Mouse (Mus musculus) fat pad, adult 2 months (tissue): ENCODE results near the gene Oxsr1.
"Not testable (repeated sequence)": the region's sequence is repeated elsewhere in the genome, so short reads cannot be mapped to it uniquely, and the experiment has no call there.

Experiments used
- DNase-seq: peaks from one replicate; pipeline ENCODE4 v3.0.0-alpha.2; 2011; ENCODE audit warnings: low read depth, low spot score; ENCODE audit errors: extremely low read depth

The Oxsr1 gene

DNA sequence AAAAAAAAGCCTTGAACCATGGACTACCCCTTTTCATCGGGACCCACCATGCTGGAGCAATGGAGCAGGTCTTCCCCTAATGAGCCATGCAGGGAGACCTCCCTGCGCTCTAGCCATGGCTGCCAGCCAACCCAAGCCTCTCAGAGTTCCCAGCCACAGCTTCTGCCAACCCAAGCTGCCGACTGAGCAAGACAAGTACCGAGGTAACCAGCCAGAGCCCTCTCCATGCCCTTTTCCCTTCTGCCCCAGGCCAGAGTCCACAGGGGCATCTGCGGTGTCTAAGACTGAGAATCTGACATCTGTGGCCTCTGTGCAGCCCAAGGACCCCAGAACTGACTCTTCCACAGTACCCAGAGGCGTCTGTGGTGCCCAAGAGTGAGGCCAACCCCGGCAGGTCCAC, 45.9 kb downstream of the Oxsr1 start:
- DNase-seq, result no peak

DNA sequence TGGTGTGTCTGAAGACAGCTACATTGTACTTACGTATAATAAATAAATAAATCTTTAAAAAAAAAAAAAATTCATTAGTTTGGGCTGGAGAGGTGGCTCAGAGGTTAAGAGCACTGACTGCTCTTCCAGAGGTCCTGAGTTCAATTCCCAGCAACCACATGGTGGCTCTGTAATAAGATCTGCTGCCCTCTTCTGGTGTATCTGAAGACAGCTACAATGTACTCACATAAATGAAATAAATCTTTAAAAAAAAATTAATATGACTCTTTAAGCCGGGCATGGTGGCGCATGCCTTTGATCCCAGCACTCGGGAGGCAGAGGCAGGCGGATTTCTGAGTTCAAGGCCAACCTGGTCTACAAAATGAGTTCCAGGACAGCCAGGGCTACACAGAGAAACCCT, 47.4 kb downstream of the Oxsr1 start:
- DNase-seq, result not testable (repeated sequence)

GRCm38 (mm10) chr9:119271496-119271895, 50.7 kb downstream of the Oxsr1 start:
- DNase-seq, result no peak

- no peak for DNase-seq
Observed at GRCm38 (mm10) chr9:119268588-119269145, 53.6 kb downstream of the Oxsr1 start.

DNA sequence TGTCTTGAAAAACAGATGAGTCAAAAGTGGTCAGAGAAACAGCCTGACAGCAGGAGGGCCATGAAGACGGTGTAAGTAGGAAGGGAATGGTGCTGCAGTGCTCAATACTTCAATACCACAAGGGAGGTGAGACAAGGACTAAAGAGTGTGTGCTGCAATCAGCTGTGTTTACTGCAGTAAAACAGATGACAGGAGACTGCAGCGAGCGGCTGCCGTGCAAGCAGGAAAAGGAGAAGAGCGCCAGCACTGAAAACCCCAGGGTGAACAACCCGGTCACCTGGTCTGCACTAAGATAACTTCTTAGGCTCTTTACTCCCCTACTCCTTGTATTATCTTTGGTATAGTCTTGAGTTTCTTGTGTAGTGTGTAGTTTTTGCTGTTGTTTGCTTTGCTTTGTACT, 54.1 kb downstream of the Oxsr1 start:
- no peak for DNase-seq

DNA sequence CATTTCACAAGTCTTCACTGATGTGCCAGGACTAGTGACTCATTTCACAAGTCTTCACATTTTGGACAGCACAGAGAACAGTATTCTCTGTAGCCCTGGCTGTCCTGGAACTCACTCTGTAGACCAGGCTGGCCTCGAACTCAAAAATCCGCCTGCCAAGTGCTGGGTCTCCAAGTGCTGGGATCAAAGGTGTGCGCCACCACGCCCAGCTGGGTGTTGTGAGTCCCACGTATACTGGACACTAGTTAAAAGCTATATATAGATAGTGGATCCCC, 56.2 kb downstream of the Oxsr1 start:
- not testable (repeated sequence) for DNase-seq

GRCm38 (mm10) chr9:119265373-119266120, 56.7 kb downstream of the Oxsr1 start:
- peak; percentile 10 for DNase-seq

- DNase-seq, result no peak
Observed at GRCm38 (mm10) chr9:119263067-119263466, 59.2 kb downstream of the Oxsr1 start.

GRCm38 (mm10) chr9:119260825-119261224, 61.4 kb downstream of the Oxsr1 start:
- DNase-seq, result no peak

- DNase-seq, result no peak
Observed at GRCm38 (mm10) chr9:119258785-119259184, 63.4 kb downstream of the Oxsr1 start.

DNA sequence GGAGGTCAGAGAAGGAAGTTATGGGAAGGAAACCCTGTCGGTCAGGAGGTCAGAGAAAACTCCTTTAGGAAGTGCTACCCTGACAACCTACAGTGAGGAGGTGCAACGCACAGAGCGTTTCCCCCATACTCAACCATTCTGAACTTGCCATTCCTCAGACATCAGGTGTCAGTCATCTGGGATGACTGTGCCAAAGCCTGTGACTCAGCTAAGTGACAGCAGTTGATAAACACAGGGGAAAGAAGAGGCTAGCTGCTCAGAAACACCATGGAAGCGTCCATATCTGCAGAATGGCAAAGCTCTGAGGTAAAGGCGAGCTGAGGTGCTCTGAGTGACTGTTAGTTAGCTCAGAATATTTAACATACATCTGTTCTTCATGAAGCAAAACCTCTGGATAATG, 64.1 kb downstream of the Oxsr1 start:
- DNase-seq, result no peak

- DNase-seq, result no peak
Observed at GRCm38 (mm10) chr9:119256161-119256560, 66.1 kb downstream of the Oxsr1 start.

DNA sequence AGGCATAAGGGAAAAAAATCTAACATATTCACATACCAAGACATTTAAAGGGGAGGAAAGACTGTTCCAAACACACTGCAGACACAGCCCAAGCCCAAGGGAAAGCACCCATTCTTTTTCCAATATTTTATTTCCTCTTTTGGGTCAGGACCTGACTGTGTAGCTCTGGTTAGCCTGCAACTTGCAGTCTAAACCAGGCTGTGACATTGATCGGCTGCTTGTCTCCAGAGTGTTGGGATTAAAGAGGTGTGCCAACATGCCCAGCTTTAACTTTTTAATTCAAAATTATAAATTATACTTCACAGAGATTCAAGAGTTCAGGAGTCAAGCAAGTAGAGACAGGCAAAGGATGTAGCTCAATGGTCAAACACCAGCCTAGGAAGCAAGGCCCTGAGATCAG, 67.1 kb downstream of the Oxsr1 start:
- DNase-seq, result no peak

DNA sequence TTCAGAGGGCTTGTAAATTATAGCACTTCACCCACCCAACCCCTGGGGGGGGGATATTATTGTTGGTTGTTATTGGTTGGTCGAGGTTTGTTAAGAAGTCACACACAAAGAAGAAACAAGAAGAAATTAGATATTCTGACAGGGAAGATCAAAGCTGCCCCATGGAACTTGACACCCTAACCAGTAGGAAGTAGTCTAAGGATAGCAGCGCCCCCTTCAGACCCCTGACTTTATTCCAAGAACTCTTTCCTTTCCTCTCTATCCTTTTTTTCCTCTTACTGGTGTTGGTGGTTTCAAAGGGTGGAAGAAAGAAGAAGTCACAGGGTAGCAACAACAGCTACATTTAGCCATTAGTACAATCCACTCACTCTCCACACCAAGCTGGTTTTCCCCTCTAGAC, 68.0 kb downstream of the Oxsr1 start:
- no peak for DNase-seq

- no peak for DNase-seq
Observed at GRCm38 (mm10) chr9:119247996-119248395, 74.2 kb downstream of the Oxsr1 start.

DNA sequence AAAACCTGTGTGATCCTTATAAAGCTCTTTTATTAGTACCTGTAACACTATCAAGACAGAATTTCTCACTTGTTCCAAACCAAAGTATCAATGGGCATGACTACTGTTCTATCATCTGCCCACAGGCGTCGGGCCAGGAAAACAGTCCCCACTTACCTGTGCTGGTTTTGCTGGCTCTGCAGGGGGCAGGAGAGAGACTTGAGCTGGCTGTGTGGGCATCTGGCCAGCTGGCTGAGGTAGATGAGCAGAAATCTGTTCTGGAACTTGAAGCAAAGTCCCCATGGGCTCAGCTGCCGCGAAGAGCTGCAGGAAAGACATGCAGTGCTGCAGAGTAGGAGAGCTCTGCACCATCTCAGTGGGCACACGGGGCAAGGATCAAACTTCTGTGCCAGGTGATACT, 75.4 kb downstream of the Oxsr1 start:
- peak; percentile 14 for DNase-seq

DNA sequence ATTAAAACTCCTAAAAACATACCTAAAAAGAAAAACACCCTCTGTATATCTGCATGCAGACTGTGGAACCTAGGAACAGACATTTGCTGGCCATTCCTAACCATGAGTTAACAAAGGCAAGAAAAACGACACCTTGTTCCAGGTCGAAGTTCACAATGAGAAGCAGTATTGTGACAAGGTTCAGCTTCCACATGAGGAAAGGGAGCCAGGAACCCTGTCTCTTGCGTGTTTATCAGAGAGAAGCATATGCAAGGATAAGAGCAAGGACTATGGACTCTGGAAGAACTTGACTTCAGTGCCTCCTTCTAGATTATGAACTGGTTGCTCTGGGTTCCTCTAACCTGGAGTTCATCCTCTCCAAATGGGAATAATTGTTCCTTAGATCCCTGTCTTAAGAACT, 78.2 kb downstream of the Oxsr1 start:
- no peak for DNase-seq

- no peak for DNase-seq
Observed at GRCm38 (mm10) chr9:119241169-119241865, 80.9 kb downstream of the Oxsr1 start.

GRCm38 (mm10) chr9:119240286-119240997, 81.8 kb downstream of the Oxsr1 start:
- no peak for DNase-seq

DNA sequence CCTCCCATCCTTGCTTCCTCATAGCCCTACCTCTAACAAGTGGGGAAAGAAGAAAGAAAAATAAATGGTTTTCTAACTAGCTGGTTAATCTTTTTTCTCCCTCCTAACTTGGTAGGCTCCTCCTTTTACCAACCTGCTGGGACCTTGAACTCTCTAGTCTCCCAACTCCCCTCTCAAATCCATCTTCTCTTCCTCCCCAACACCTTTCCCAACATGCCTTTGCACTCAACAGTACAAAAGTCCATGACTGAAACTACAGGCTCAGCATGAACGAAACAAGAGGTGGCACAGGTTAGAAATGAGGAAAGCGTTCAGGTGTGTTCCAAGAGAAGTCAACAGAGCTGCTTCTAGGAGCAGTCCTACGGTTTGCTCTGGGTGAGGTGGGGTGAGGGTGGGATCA, 83.0 kb downstream of the Oxsr1 start:
- DNase-seq, result no peak

DNA sequence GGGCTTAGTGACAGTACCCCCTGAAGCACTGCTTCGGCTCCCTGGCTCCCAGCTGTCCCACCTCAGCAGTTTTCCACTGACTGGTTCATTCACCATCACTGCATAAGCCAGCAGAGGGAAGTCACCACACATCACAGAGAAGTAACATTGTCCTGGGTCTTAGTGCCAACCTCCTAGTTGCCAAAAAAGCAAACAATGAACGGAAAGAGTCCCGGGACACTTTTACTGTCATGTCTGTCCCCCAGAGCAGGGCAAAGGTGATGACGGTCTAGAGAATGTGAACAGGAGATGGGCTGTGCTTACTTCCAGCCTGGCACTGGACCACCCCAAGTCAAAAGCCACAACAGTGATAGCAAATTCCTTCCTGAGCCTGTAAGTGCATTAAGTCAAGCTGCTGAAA, 83.4 kb downstream of the Oxsr1 start:
- no peak for DNase-seq

DNA sequence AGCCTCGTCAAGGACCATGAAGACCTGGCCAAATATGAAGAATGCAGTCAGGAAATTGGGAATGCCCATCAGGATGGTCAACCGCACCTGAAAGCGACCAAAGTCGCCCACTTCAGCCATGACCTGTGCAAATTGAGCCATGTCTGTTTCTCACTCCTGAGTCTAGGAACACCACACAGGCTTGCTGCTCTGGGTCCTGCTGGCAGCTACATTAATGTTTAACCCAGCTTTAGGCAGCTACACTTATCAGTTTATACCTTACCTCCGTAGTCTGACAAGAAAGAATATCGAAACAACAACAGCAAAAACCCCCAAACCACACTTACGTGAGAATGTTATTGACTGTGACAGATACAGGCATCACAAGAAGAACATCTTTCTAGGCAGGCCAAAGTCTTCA, 90.7 kb downstream of the Oxsr1 start:
- no peak for DNase-seq
